Mouse (Mus musculus): ENCODE measurements around the gene Sgca.
"Not testable (repeated sequence)": the region's sequence is repeated elsewhere in the genome, so short reads cannot be mapped to it uniquely, and the experiment has no call there.

Gene Sgca

DNA sequence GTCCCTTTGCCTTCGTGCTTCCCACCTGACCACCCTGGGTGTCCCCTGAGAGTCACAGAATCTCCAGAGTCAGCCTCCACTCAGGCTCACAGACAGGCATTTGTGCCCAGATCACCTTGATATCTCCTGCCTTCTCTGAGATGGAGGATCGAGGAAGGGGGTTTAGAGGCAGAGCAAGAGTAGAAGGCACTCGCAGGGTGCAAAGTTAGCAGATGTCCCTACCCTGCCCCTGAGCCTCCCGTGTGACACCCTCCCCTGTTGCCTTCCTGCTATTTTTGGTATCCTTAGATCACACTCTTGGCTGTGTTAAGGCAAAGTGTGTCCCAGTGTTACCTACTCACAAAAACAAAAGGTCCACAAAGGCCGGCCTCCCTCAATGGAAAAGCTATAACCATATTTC is at the start of gene Sgca:
Sgca (minus strand) TSS at position 129 of the 400 bp plus-strand sequence.
- in situ Hi-C loops (cut with MboI), result no loop called here

- in situ Hi-C loops (cut with MboI), result no loop called here
Measured at GRCm38 (mm10) chr11:95025227-95026012, 49.3 kb upstream of the Sgca start.

GRCm38 (mm10) chr11:95024439-95025184 is 48.5 kb upstream of the Sgca start:
- in situ Hi-C loops (cut with MboI), result no loop called here

DNA sequence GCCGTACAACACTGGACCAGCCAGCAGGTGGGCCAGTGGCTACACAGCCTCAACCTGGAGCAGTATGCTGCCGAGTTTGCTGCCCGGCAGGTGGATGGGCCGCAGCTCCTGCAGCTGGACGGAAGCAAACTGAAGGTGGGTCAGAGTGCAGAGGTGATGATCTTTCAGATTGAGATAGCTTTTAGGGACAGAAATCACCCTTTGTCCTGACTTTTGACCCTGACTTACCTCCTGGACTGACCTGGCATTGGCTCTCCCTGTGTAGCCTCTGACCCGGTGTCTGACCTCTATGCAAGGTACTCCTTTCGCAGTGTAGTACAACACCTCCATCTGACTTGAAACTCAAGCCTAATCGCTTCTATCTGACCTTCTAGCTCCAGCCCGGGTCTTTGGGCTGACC is 47.4 kb upstream of the Sgca start:
- in situ Hi-C loops (cut with MboI), result no loop called here

DNA sequence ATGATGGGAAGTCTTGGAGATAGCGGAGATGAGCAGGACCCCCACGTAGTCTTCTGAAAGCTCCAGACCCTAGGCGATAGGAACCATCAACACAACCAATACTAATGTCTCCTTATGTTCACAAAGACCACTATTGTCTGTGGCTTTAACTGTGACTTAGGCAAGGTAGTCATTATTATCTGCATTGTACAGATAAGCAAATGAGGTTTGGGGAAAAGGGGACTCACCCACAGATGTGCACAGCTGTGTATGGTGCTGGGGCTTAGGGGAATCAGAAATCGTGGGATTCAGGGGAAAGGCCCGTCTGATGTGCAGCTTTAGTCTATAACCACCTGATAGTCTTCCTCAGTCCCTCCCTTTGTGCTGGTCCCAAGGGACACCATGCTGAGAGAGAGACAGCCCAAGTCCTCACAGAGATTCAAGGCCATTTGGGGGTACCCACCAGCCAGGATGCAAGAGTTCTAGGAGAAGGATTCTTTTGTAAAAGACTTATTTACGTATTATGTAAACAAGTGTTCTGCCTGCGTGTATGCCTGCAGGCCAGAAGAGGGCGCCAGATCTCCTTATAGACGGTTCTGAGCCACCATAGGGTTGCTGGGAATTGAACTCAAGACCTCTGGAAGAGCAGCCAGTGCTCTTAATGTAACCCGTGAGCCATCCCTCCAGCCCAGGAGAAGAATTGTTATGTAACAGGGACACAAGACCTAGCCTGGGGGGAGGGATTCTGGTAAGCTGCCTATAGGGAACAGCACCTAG is 46.3 kb upstream of the Sgca start:
- in situ Hi-C loops (cut with MboI), result no loop called here

- in situ Hi-C loops (cut with MboI), result no loop called here
Measured at GRCm38 (mm10) chr11:95015484-95015883, 39.4 kb upstream of the Sgca start.

DNA sequence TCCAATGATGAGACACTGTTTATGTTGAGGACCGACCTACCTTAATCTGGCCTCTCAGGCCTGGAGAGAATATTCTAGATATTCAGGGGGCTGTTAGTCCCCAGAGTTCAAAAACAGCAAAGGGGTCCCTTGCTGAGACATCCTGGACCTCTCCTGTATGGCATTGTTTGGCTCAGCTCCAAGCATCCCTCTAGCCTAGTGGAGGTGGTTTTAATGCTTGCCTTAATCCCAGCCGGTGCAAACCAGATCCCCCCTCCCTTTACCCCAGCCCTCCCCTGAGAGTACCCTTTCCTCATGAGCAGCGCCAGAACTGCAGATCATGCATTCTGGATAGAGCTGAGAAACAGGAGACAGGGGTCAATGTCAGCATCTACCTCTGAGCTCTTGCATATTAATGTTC is 36.4 kb upstream of the Sgca start:
- in situ Hi-C loops (cut with MboI), result no loop called here

DNA sequence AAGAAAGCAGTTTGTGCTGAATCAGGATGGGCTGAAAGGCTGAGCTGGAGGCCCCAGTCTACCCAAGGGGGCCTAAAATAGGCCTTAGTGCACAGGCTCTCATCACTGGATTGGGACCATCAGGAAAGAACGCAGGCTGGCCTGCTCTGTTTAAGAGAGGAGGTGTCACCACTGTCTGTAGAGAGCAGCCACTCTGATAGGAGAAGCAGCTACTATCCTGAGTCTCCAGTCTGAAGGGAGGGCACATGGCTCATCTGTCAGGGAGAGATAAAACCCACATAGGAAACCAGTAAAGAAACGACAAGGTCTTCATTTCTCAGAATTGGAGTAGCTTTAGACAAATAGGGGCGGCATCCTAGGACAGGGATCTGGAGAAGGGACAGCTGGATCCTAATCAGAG is 35.9 kb upstream of the Sgca start:
- in situ Hi-C loops (cut with MboI), result no loop called here

- in situ Hi-C loops (cut with MboI), result no loop called here
Measured at GRCm38 (mm10) chr11:95011416-95011815, 35.3 kb upstream of the Sgca start.

DNA sequence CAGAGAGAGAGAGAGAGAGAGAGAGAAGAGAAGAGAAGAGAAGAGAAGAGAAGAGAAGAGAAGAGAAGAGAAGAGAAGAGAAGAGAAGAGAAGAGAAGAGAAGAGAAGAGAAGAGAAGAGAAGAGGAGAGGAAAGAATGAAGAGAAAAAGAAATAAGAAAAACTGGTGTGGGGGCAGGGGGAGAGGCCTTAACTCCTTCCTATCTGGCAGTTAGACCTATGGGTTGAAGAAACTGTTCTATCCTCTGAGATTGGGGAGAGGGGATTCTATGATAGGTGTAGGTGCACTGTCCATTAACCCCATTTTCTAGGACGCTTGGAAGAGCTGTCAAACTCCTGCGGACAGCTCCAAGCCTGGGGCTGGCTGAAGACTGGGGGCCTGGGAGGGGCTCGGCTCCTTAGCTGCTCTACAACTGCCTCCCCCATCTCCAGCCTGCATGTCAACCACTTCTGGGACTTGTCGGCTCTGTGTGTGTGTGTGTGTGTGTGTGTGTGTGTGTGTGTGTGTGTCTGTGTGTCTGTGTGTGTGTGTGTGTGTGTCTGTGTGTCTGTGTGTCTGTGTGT is 34.8 kb upstream of the Sgca start:
- in situ Hi-C loops (cut with MboI), result not testable (repeated sequence)

DNA sequence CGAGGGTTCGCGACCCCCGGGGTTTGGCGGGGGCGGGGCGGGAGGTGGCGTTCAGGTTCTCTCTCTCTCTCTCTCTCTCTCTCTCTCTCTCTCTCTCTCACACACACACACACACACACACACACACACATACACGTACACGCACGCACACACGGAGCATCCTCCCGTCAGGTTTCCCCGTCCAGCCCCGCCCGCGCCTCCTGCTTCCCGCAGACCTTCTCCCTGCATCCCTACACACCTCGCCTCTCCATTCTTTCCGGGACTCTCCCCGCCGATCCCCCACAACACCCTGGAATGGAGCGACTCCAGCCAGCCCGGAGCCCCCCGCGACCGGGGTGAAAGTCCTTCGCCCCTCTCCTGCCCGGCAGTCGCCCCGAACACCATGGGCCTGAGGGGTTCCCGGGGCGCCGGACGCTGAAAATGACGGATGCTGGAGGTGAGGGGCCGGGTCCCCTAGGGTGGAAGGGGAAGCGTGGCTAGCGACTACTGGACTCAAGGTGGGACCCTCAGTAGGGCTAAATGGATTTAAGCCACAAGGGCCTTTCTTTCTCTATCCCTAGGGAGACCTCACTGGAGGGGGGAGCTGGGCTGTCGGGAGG is 34.1 kb upstream of the Sgca start:
- in situ Hi-C loops (cut with MboI), result no loop called here

GRCm38 (mm10) chr11:95009629-95010014 is 33.5 kb upstream of the Sgca start, which contains the start of gene Samd14:
Gene Samd14 (plus strand): TSS chr11:95009879.
- in situ Hi-C loops (cut with MboI), result no loop called here

DNA sequence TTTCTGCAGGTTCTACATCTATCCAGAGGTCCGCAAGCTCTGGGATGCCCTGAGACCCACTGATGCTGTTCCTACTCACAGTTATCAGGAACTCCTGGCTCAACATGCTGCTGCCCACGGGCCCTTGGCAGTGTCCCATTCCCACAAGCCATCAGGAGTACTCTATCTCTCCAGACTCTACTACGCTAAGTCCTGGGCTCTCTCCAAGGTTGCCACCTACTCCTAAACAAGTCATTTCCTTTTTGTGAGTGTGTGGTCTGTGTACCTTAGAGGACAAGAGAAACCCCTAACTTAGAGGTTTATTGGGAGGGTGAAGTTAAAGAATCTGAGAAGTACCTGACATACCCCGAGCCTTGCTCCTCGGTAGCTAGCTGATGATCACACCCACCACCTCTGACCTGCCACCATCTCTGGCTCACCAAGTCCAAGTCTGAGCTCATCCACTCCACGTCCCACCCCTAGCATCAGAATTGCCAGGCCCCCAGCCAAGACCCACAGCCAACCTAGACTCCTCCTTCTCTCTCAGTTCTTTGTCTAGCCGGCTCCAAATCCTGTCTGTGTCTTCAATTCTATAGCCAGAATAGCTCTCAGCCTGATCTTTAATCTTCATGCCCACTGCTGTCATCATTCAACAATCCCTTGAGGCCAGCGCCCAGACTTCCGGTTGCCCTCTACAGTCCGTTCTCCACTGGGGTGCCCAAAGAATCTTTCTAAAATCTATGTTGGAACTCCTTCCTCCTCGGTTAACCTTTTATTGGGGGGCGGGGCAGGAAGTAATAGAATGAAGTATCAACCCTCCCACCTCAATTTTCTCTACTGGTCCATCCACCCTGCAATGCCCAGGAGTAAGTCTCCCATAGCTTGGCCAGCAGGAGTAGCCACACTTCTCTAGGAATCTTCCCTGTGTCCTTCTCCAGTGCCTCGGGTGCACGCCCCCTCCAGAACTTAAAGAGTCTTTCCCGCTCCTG is 32.8 kb upstream of the Sgca start:
- in situ Hi-C loops (cut with MboI), result no loop called here

DNA sequence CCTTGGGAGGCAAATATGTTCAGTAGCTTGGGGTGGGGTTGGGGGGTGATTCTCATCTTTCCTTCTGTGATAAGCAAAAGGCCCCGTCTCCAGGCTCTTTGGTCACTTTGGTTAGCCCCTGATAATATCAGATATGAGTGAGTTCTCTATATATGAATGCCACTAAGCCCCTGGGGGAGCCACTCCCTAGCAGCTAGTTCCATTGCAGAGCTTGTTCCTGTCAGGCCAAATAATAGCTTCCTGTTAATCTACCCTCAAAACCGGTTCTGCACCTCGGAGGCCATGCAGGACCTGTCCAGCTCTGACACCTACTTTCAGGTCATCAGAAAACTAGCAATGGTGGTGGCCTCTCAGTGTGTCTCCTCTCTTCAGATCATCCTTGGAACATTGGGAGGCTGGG is 31.3 kb upstream of the Sgca start:
- in situ Hi-C loops (cut with MboI), result no loop called here

DNA sequence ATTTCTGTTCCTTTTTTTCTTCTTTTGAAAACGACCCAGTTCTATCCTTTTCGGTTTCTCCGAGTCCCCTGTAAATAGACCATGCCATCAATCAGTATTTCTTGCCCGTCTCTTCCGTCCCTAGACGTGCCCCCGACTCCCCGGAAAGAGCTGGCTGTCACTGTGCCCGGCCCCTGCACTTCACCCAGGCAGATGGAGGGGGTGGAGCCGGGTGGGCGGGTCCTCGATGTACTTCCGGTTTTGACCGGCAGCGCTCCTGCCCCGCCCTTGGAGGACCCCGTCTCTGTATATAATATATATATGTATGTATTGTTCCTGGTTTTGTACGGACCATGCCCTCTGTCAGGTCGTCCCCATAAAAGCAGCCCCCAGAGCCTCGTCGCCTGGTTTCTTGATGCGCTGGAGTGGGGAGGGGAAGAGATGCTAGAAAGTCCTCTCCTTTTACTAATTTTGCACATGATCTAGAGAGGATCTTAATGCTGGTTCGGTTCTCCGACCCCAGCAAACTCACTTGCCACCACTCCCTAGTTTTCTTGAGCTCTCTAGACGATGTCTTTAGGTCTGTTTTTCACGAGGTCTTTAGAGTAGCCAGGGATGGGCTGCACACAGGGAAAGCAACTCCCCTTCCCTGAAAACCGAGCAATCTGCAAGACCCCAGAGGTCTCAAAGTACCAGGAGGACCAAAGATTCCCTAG is 30.5 kb upstream of the Sgca start:
- in situ Hi-C loops (cut with MboI), result no loop called here

GRCm38 (mm10) chr11:95006038-95006437 is 29.9 kb upstream of the Sgca start:
- in situ Hi-C loops (cut with MboI), result no loop called here

- in situ Hi-C loops (cut with MboI), result no loop called here
Measured at GRCm38 (mm10) chr11:95004937-95005198, 28.7 kb upstream of the Sgca start.

- in situ Hi-C loops (cut with MboI), result no loop called here
Measured at GRCm38 (mm10) chr11:95004136-95004936, 28.2 kb upstream of the Sgca start.

DNA sequence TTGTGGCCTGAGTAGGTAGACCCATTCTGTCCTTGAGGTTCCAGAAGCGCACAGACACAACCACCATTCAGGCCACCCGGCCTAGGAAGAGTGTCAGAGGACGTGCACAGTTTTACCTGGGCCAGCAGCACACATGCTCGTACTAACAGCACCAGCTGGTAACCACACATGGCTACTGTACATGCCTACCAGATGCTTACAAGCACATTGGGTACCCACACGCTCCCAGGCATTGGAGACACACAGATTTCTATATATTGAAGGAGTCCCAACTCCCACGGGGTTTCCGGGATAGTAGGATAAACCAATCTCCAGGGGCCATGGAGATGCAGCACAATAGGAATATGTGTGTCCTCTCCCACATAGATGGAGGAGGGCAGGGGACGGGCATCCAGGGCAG is 26.6 kb upstream of the Sgca start:
- in situ Hi-C loops (cut with MboI), result no loop called here

Data from mature B cell (primary cell).